ENCODE assay signal across 10 mouse cellular contexts in genomic region chr5:100074571-100074970, GRCm38 (mm10). TPM values are rescaled to one million over a fixed set of nuclear protein-coding genes. Genes with fewer than 3 reads are reported as not detected.
DNase-seq lines count a peak whose midpoint lies in the region; TF ChIP-seq lines count a peak whose summit lies in the region.
"Had no signal": no experiment of that assay in that cellular context is flagged by ENCODE, and none has a peak within 500 bp of the region (broad histone marks: within the 10 kb centered on the region; RNA-seq: fewer than 3 reads in every experiment).

No protein-coding gene starts in this region.

- H3K27ac ChIP-seq in thymus, adult 2 months (ENCODE audit: control insufficient read depth, insufficient read depth, low read length), result no peak overlapping the region
- H3K27ac ChIP-seq: macrophage had no signal

- TF ChIP-seq CTCF in thymus, adult 2 months (IDR thresholded peaks at IDR 0.05; ENCODE audit: borderline replicate concordance, control insufficient read depth, extremely low read depth, insufficient read depth, low read length, poor library complexity), result no peak

- H3K4me3 ChIP-seq in thymus, adult 2 months (ENCODE audit: control insufficient read depth, insufficient read depth, low read length), result no peak overlapping the region

- DNase-seq in cerebellum, adult 18-20 months, result peak; percentile 52 to 57
- DNase-seq in cerebellum, adult 11 months, result no peak
- DNase-seq in layer of hippocampus, adult 11-12 months (ENCODE audit: low spot score), result peak; percentile 64
- no peak for DNase-seq in layer of hippocampus, postnatal 36 days
- peak; percentile 19 for DNase-seq in thymus, adult 2 months
- DNase-seq in thymus, postnatal 36 days, result no peak
- DNase-seq in splenic B cell, adult 2 months (ENCODE audit: low read depth, low spot score), result peak; percentile 7
- DNase-seq in adrenal gland, postnatal 36 days, result no peak
- DNase-seq: kidney, adult 11 months had no signal

- TF ChIP-seq POLR2A in thymus, adult 2 months (IDR thresholded peaks at IDR 0.05; ENCODE audit: control insufficient read depth, extremely low read depth, insufficient read depth, low read length, poor library complexity), result no peak

- no peaks in the 10 kb centered on the region for H3K27me3 ChIP-seq in thymus, adult 2 months (ENCODE audit: control insufficient read depth, insufficient read depth, low read length)
- no peaks in the 10 kb centered on the region for H3K27me3 ChIP-seq in splenic B cell, adult 2 months (ENCODE audit: control insufficient read depth, insufficient read depth, low read length, poor library complexity, severe bottlenecking)

- H3K36me3 ChIP-seq in thymus, adult 2 months (ENCODE audit: control insufficient read depth, insufficient read depth, low read length), result no peaks in the 10 kb centered on the region
- no peaks in the 10 kb centered on the region; the same call in 1 of the 2 replicates for H3K36me3 ChIP-seq in splenic B cell, adult 2 months (ENCODE audit: control insufficient read depth, insufficient read depth, low read length, poor library complexity, severe bottlenecking)

- 70% methylated on average over 4 of the region's 4 CpGs for WGBS in thymus, adult 2 months

- peaks cover 7% of the 10 kb centered on the region; the same call in 1 of the 2 replicates for H3K4me1 ChIP-seq in thymus, adult 2 months (replicated peaks; ENCODE audit: control insufficient read depth, insufficient read depth, low read length)

RNA-seq across cellular contexts. Expression of gene Enoph1, which starts 34.8 kb away (rescaled TPM):
- total RNA-seq in layer of hippocampus, postnatal 36 days (2021), result 10 to 100 TPM; 53.8 to 56.6 TPM
- polyA plus RNA-seq in thymus, adult 2 months (2012; rRNA removed), result 34.2 and 46.3 TPM in 2 replicates
- total RNA-seq in adrenal gland, postnatal 36 days (2021), result 10 to 100 TPM; 33.2 to 36.6 TPM

RNA-seq across cellular contexts. Expression of gene Hnrnpdl, which starts 35.1 kb away (rescaled TPM):
- total RNA-seq in layer of hippocampus, postnatal 36 days (2021), result 100 to 1,000 TPM; 182 to 190 TPM
- polyA plus RNA-seq in thymus, adult 2 months (2012; rRNA removed), result 142 and 148 TPM in 2 replicates
- total RNA-seq in adrenal gland, postnatal 36 days (2021), result 100 to 1,000 TPM; 109 to 118 TPM

Comparison
In these comparisons a context has a peak if more than half of its experiments do, and no peak if none do; other contexts are left out.
1. DNase-seq: peak in cerebellum, adult 18-20 months (2 of 2), layer of hippocampus, adult 11-12 months (single experiment), thymus, adult 2 months (single experiment) and splenic B cell, adult 2 months (single experiment); none in cerebellum, adult 11 months (single experiment), layer of hippocampus, postnatal 36 days (0 of 2), thymus, postnatal 36 days (0 of 2) and adrenal gland, postnatal 36 days (0 of 2).